Mouse (Mus musculus) left cerebral cortex, postnatal 10 days (tissue): ENCODE data around the gene A730049H05Rik. TPM values are rescaled to one million over a fixed set of nuclear protein-coding genes. Genes with fewer than 3 reads are reported as not detected.
A peak's percentile ranks its signal among the peaks of the same experiment; 100 is the strongest.

Source experiments
- DNase-seq, 2 experiments: peaks; one replicate each; pipeline ENCODE4 v3.0.0; 2021 to 2022; ENCODE audit warnings: low spot score in 2 of 2, mixed read lengths in 1 of 2; ENCODE audit errors: extremely low spot score in 1 of 2
- intact Hi-C: fragments of 180-260 bp; cut with DNase I; formaldehyde crosslinking; loops from one replicate; pipeline ENCODE4 v1.15.1; 2025
- total RNA-seq, 2 experiments: library from RNA; stranded (reverse); gene quantifications; 2 replicates each; pipeline ENCODE4 v1.2.3; 2021

A730049H05Rik gene
- not detected for total RNA-seq

- intact Hi-C loops: no loop called here
- no peak for DNase-seq
These were observed at the start of gene A730049H05Rik for GRCm38 (mm10) chr6:92816311-92816751. TSS of gene A730049H05Rik (plus strand) at chr6:92816478.

GRCm38 (mm10) chr6:92776356-92776755 is 39.9 kb upstream of the A730049H05Rik start:
- DNase-seq: peak in 1 of 2 experiments; percentile 41
- intact Hi-C loops: no loop called here

GRCm38 (mm10) chr6:92779140-92779934 is 36.9 kb upstream of the A730049H05Rik start:
- intact Hi-C loops: no loop called here

GRCm38 (mm10) chr6:92779935-92780205 is 36.4 kb upstream of the A730049H05Rik start:
- no peak for DNase-seq
- intact Hi-C loops: loop anchor here (10.0 kb wide), 2 partner anchors 165 to 1275 kb away; partner anchors contain the start of gene Adamts9

More at GRCm38 (mm10) chr6:92779140-92779934, 36.9 kb upstream of the A730049H05Rik start:
- DNase-seq: no peak

GRCm38 (mm10) chr6:92781446-92781845 is 34.8 kb upstream of the A730049H05Rik start:
- intact Hi-C loops: loop anchor here (10.0 kb wide), 2 partner anchors 163 to 1273 kb away; partner anchors contain the start of gene Adamts9
- DNase-seq: no peak

- intact Hi-C loops: loop anchor here (2.0 to 10.0 kb wide), 5 partner anchors 160 to 1270 kb away; partner anchors contain the start of gene Adamts9
- DNase-seq: peak; percentile 49
These were observed 31.5 kb upstream of the A730049H05Rik start for GRCm38 (mm10) chr6:92784782-92785181.

- intact Hi-C loops: loop anchor here (5.0 to 10.0 kb wide), 4 partner anchors 158 to 1268 kb away; partner anchors contain the start of gene Adamts9
- DNase-seq: no peak
These were observed 29.4 kb upstream of the A730049H05Rik start for GRCm38 (mm10) chr6:92786701-92787375.

- intact Hi-C loops: loop anchor here (5.0 to 10.0 kb wide), 4 partner anchors 157 to 1267 kb away; partner anchors contain the start of gene Adamts9
- DNase-seq: peak; percentile 85 to 92
These were observed 28.9 kb upstream of the A730049H05Rik start for GRCm38 (mm10) chr6:92787376-92787712.

- intact Hi-C loops: no loop called here
- no peak for DNase-seq
These were observed 22.5 kb upstream of the A730049H05Rik start for GRCm38 (mm10) chr6:92793804-92794203.

- DNase-seq: no peak
- intact Hi-C loops: no loop called here
These were observed 14.8 kb upstream of the A730049H05Rik start for GRCm38 (mm10) chr6:92801462-92801861.

- intact Hi-C loops: no loop called here
- DNase-seq: no peak
These were observed 13.9 kb upstream of the A730049H05Rik start for GRCm38 (mm10) chr6:92802421-92802820.

- DNase-seq: peak; percentile 5 to 47
- intact Hi-C loops: no loop called here
These were observed 13.1 kb upstream of the A730049H05Rik start for GRCm38 (mm10) chr6:92803213-92803612.

- intact Hi-C loops: no loop called here
- DNase-seq: no peak
These were observed 11.9 kb upstream of the A730049H05Rik start for GRCm38 (mm10) chr6:92804254-92804971.

GRCm38 (mm10) chr6:92809818-92810217 is 6.5 kb upstream of the A730049H05Rik start:
- DNase-seq: no peak
- intact Hi-C loops: no loop called here

GRCm38 (mm10) chr6:92810628-92811027 is 5.7 kb upstream of the A730049H05Rik start:
- no peak for DNase-seq
- intact Hi-C loops: no loop called here

GRCm38 (mm10) chr6:92811566-92811965 is 4.7 kb upstream of the A730049H05Rik start:
- intact Hi-C loops: no loop called here
- no peak for DNase-seq

GRCm38 (mm10) chr6:92812702-92813370 is 3.4 kb upstream of the A730049H05Rik start:
- peak; percentile 19 to 54 for DNase-seq
- intact Hi-C loops: no loop called here

- no peak for DNase-seq
- intact Hi-C loops: no loop called here
These were observed 1.4 kb downstream of the A730049H05Rik start for GRCm38 (mm10) chr6:92817661-92818060.

- intact Hi-C loops: no loop called here
These were observed 5.3 kb downstream of the A730049H05Rik start for GRCm38 (mm10) chr6:92821606-92822005.

More at GRCm38 (mm10) chr6:92821606-92822005, 5.3 kb downstream of the A730049H05Rik start:
- no peak for DNase-seq
